30 mouse cellular contexts compared by ENCODE assay signal in genomic region chr7:44557629-44558028, GRCm38 (mm10). TPM values are rescaled to one million over a fixed set of nuclear protein-coding genes. Genes with fewer than 3 reads are reported as not detected.
DNase-seq lines count a peak whose midpoint lies in the region; ATAC-seq and TF ChIP-seq lines count a peak whose summit lies in the region.
"Had no signal": no experiment of that assay in that cellular context is flagged by ENCODE, and none has a peak within 500 bp of the region (broad histone marks: within the 10 kb centered on the region; RNA-seq: fewer than 3 reads in every experiment).

No protein-coding gene starts in this region.

- H3K9me3 ChIP-seq in heart, embryonic 13.5 days, result no peaks in the 10 kb centered on the region
- H3K9me3 ChIP-seq in CH12.LX (replicated peaks; ENCODE audit: low read length), result no peaks in the 10 kb centered on the region
- H3K9me3 ChIP-seq in E14TG2a.4 (ENCODE audit: low read length), result no peaks in the 10 kb centered on the region
- H3K9me3 ChIP-seq: embryonic facial prominence, embryonic 12.5 days; embryonic facial prominence, embryonic 15.5 days; G1E; heart, embryonic 10.5 days; hindbrain, embryonic 10.5 days; hindbrain, embryonic 13.5 days had no signal

- no peak for ATAC-seq in heart, embryonic 13.5 days (ENCODE audit: extremely low read depth, insufficient number of reproducible peaks, low FRiP score, low TSS enrichment)
- no peak for ATAC-seq in monocyte, adult 5-6 weeks (replicated peaks; ENCODE audit: insufficient number of reproducible peaks, low FRiP score, low TSS enrichment, poor library complexity, severe bottlenecking)
- ATAC-seq: CD4-positive, CD25-positive, alpha-beta regulatory T cell, adult 4 months; forebrain, embryonic 14.5 days; forebrain, postnatal 0 days; hindbrain, embryonic 16.5 days; Patski had no signal

- no peak for TF ChIP-seq RAD21 in CH12.LX (IDR thresholded peaks at IDR 0.05; ENCODE audit: low read depth, low read length)

- no peak for TF ChIP-seq POLR2A in CH12.LX (IDR thresholded peaks at IDR 0.05; ENCODE audit: low read depth, low read length)

- no peak overlapping the region for H3K4me3 ChIP-seq in heart, embryonic 13.5 days
- H3K4me3 ChIP-seq in CH12.LX (replicated peaks in 1 of 3; ENCODE audit: low read depth in 2 of 3, low read length in 2 of 3, poor library complexity in 1 of 3) (no peak overlapping the region), E14TG2a.4 (replicated peaks; ENCODE audit: low read length) (0 out of 2 replicates have a peak overlapping the region, but pooled peaks have one; percentile 39)
- no peak overlapping the region for H3K4me3 ChIP-seq in gastrocnemius, adult 2 months
- H3K4me3 ChIP-seq: embryonic facial prominence, embryonic 12.5 days; embryonic facial prominence, embryonic 15.5 days; heart, adult 2 months; heart, embryonic 10.5 days; hindbrain, embryonic 10.5 days; hindbrain, embryonic 13.5 days had no signal

- H3K27me3 ChIP-seq in heart, embryonic 13.5 days (replicated peaks), result peaks cover 44% of the 10 kb centered on the region; the same call in 1 of the 2 replicates
- H3K27me3 ChIP-seq in CH12.LX (replicated peaks), result no peaks in the 10 kb centered on the region
- no peaks in the 10 kb centered on the region for H3K27me3 ChIP-seq in E14TG2a.4 (ENCODE audit: insufficient read depth, low read length)
- H3K27me3 ChIP-seq: embryonic facial prominence, embryonic 12.5 days; embryonic facial prominence, embryonic 15.5 days; Patski had no signal

- DNase-seq in heart, postnatal 4 days, result no peak
- DNase-seq in CH12.LX (ENCODE audit: extremely low read depth), result no peak
- no peak for DNase-seq in gastrocnemius, adult 2 months
- DNase-seq: adrenal gland, adult 2 months; adrenal gland, postnatal 14 days; cerebellum, adult 11 months; cerebellum, adult 2 months; cerebellum, adult 9-11 months; cerebellum, postnatal 25 days; forebrain, postnatal 0 days; gastrocnemius, postnatal 25 days; heart, adult 2 months; heart, postnatal 14 days; kidney, adult 11 months had no signal

- H3K4me1 ChIP-seq in heart, embryonic 13.5 days, result peaks cover 10% of the 10 kb centered on the region
- H3K4me1 ChIP-seq in CH12.LX (ENCODE audit: control insufficient read depth in 1 of 2, insufficient read depth in 2 of 2) (peaks cover 2 to 34% of the 10 kb centered on the region in 2 experiments; a peak in 3 of 4 replicates), E14TG2a.4 (replicated peaks; ENCODE audit: low read depth, low read length) (peaks cover 68% of the 10 kb centered on the region)

- in situ Hi-C loops in CH12.LX (cut with MboI; ENCODE audit: low pct_ligation_motif_present, low pct_unique_long_range_greater_than_20kb, low sequenced_read_pairs), result loop anchor here (5.0 kb wide), 1 partner anchor 95 kb away; no protein-coding TSS in a partner anchor

- no peaks in the 10 kb centered on the region for H3K79me2 ChIP-seq in CH12.LX (replicated peaks; ENCODE audit: control insufficient read depth, extremely low read depth, insufficient read depth, poor library complexity, severe bottlenecking)

- intact Hi-C loops in gastrocnemius, adult 2 months (cut with DNase I), result loop anchor here (10.0 kb wide), 1 partner anchor 1157 kb away; the partner anchor contains the start of genes Rpl18 and Sphk2

- H3K9ac ChIP-seq in heart, embryonic 13.5 days, result 0 out of 2 replicates have a peak overlapping the region, but pooled peaks have one; percentile 21
- no peak overlapping the region for H3K9ac ChIP-seq in CH12.LX (ENCODE audit: insufficient read depth, low read depth)
- H3K9ac ChIP-seq: embryonic facial prominence, embryonic 12.5 days; embryonic facial prominence, embryonic 15.5 days; forebrain, postnatal 0 days had no signal

- WGBS in heart, embryonic 13.5 days, result 45% methylated on average over 2 of the region's 2 CpGs

- no peak overlapping the region for H3K4me2 ChIP-seq in heart, embryonic 13.5 days
- H3K4me2 ChIP-seq in CH12.LX (ENCODE audit: insufficient read depth, low read depth, poor library complexity, severe bottlenecking), result no peak overlapping the region
- H3K4me2 ChIP-seq: embryonic facial prominence, embryonic 12.5 days; embryonic facial prominence, embryonic 15.5 days; hindbrain, embryonic 13.5 days had no signal

- H3K36me3 ChIP-seq in heart, embryonic 13.5 days, result no peaks in the 10 kb centered on the region
- H3K36me3 ChIP-seq in CH12.LX (replicated peaks in 1 of 2; ENCODE audit: control insufficient read depth in 1 of 2, insufficient read depth in 1 of 2, low read length in 1 of 2) (peaks cover 0 to under 1% of the 10 kb centered on the region in 2 experiments), E14TG2a.4 (ENCODE audit: insufficient read depth, low read length) (peaks cover 9% of the 10 kb centered on the region)
- H3K36me3 ChIP-seq: embryonic facial prominence, embryonic 12.5 days; embryonic facial prominence, embryonic 15.5 days; heart, embryonic 10.5 days; hindbrain, embryonic 10.5 days; hindbrain, embryonic 13.5 days had no signal

- peak; percentile 69 for TF ChIP-seq EP300 in CH12.LX (IDR thresholded peaks at IDR 0.05; ENCODE audit: low read length)

- dilution Hi-C loops in CH12.LX (cut with MboI; ENCODE audit: extremely low pct_ligation_motif_present, extremely low pct_unique_long_range_greater_than_20kb, low sequenced_read_pairs), result no loop called here

- no peak overlapping the region for H3K27ac ChIP-seq in heart, embryonic 13.5 days (replicated peaks)
- no peak overlapping the region for H3K27ac ChIP-seq in CH12.LX (ENCODE audit: insufficient read depth, low read depth)
- no peak overlapping the region for H3K27ac ChIP-seq in gastrocnemius, adult 2 months
- H3K27ac ChIP-seq: embryonic facial prominence, embryonic 12.5 days; embryonic facial prominence, embryonic 15.5 days; heart, adult 2 months; heart, embryonic 10.5 days; hindbrain, embryonic 10.5 days; hindbrain, embryonic 13.5 days had no signal

- TF ChIP-seq CTCF in CH12.LX (conservative IDR thresholded peaks at IDR 0.05 in 1 of 2, IDR thresholded peaks at IDR 0.05 in 1 of 2; ENCODE audit: low read depth in 2 of 2, low read length in 2 of 2), result no peak
- TF ChIP-seq CTCF in E14TG2a.4 (conservative IDR thresholded peaks at IDR 0.05; ENCODE audit: low read length), result no peak
- no peak for TF ChIP-seq CTCF in gastrocnemius, adult 2 months (IDR thresholded peaks at IDR 0.05)

TF ChIP-seq in CH12.LX, 34 proteins besides CTCF, POLR2A, EP300 and RAD21 (continues in another document):
- TF ChIP-seq RCOR1 (conservative IDR thresholded peaks at IDR 0.05; ENCODE audit: low read depth, low read length) (peak; percentile 84), ZC3H11A (IDR thresholded peaks at IDR 0.05; ENCODE audit: low read depth, low read length) (no peak), ETS1 (conservative IDR thresholded peaks at IDR 0.05; ENCODE audit: low read depth, low read length) (no peak; the same call in 1 of the 2 replicates), ZMIZ1 (IDR thresholded peaks at IDR 0.05; ENCODE audit: low read depth, low read length) (no peak), BHLHE40 (IDR thresholded peaks at IDR 0.05; ENCODE audit: low read depth, low read length) (no peak), E2F4 (IDR thresholded peaks at IDR 0.05; ENCODE audit: insufficient replicate concordance, low read depth, low read length) (no peak), POLR2AphosphoS2 (IDR thresholded peaks at IDR 0.05; ENCODE audit: low read depth, low read length) (no peak), MAFK (IDR thresholded peaks at IDR 0.05; ENCODE audit: insufficient replicate concordance, low read length) (no peak), HCFC1 (IDR thresholded peaks at IDR 0.05; ENCODE audit: low read depth, low read length) (no peak), SMC3 (IDR thresholded peaks at IDR 0.05; ENCODE audit: low read depth, low read length) (no peak), ZNF384 (IDR thresholded peaks at IDR 0.05; ENCODE audit: low read depth, low read length) (no peak), UBTF (IDR thresholded peaks at IDR 0.05; ENCODE audit: low read depth, low read length) (no peak)

RNA-seq across cellular contexts. Expression of gene Nr1h2, which starts 3.9 kb away (rescaled TPM):
- polyA plus RNA-seq in heart, embryonic 13.5 days (2015; fragmentation: Nextera tagmentation; extraction: Ambion mirVana), result 53.5 and 58.3 TPM in 2 replicates
- total RNA-seq in heart, postnatal 4 days (2021), result 10 to 100 TPM; 45.5 to 47.2 TPM
- 36.8 and 50.0 TPM in 2 replicates for total RNA-seq in CH12.LX (2012; rRNA removed)
- total RNA-seq in CH12.LX (2014; rRNA removed), result 13.9 and 14.2 TPM in 2 replicates
- polyA plus RNA-seq in CH12.LX (2012; ENCODE audit: insufficient read length, low read depth), result 40.5 and 43.8 TPM in 2 replicates
- 140 to 243 TPM (median 153 TPM) in 3 replicates for total RNA-seq in monocyte, adult 5-6 weeks (2017)
- 10 to 100 TPM; 40.6 to 42.7 TPM for total RNA-seq in gastrocnemius, adult 2 months (2021)

RNA-seq across cellular contexts. Expression of gene Pold1, which starts 9.0 kb away (rescaled TPM):
- polyA plus RNA-seq in heart, embryonic 13.5 days (2015; fragmentation: Nextera tagmentation; extraction: Ambion mirVana), result 56.1 and 58.7 TPM in 2 replicates
- 10 to 100 TPM; 42.4 to 46.5 TPM for total RNA-seq in heart, postnatal 4 days (2021)
- total RNA-seq in CH12.LX (2012; rRNA removed) (103 and 131 TPM in 2 replicates), CH12.LX (2014; rRNA removed) (44.2 and 49.3 TPM in 2 replicates)
- 61.4 and 67.6 TPM in 2 replicates for polyA plus RNA-seq in CH12.LX (2012; ENCODE audit: insufficient read length, low read depth)
- 16.1 to 42.8 TPM (median 23.8 TPM) in 3 replicates for total RNA-seq in monocyte, adult 5-6 weeks (2017)
- 1 to 10 TPM; 4.1 to 5.1 TPM for total RNA-seq in gastrocnemius, adult 2 months (2021)

RNA-seq across cellular contexts. Expression of gene Napsa, which starts 14.6 kb away (rescaled TPM):
- polyA plus RNA-seq in heart, embryonic 13.5 days (2015; fragmentation: Nextera tagmentation; extraction: Ambion mirVana), result 0.39 and 0.43 TPM in 2 replicates
- total RNA-seq in heart, postnatal 4 days (2021), result under 1 TPM; 0.50 to 0.59 TPM
- total RNA-seq in CH12.LX (2012; rRNA removed) (194 and 200 TPM in 2 replicates), CH12.LX (2014; rRNA removed) (133 and 175 TPM in 2 replicates)
- polyA plus RNA-seq in CH12.LX (2012; ENCODE audit: insufficient read length, low read depth), result 239 and 253 TPM in 2 replicates
- total RNA-seq in monocyte, adult 5-6 weeks (2017), result 162 to 248 TPM (median 207 TPM) in 3 replicates
- under 1 TPM in 1 of 2 experiments, not detected in 1; 0.20 TPM for total RNA-seq in gastrocnemius, adult 2 months (2021)
- polyA plus RNA-seq: C2C12 had no signal

RNA-seq across cellular contexts. Expression of gene Spib, which starts 25.8 kb away (rescaled TPM):
- polyA plus RNA-seq in heart, embryonic 13.5 days (2015; fragmentation: Nextera tagmentation; extraction: Ambion mirVana), result 0.05 and 0.13 TPM in 2 replicates
- total RNA-seq in heart, postnatal 4 days (2021), result under 1 TPM; 0.43 to 0.76 TPM
- total RNA-seq in CH12.LX (2012; rRNA removed), result 135 and 200 TPM in 2 replicates
- total RNA-seq in CH12.LX (2014; rRNA removed), result 162 and 194 TPM in 2 replicates
- 279 and 336 TPM in 2 replicates for polyA plus RNA-seq in CH12.LX (2012; ENCODE audit: insufficient read length, low read depth)
- total RNA-seq in monocyte, adult 5-6 weeks (2017), result 11.0 to 17.1 TPM (median 14.5 TPM) in 3 replicates
- total RNA-seq in gastrocnemius, adult 2 months (2021), result under 1 TPM in 1 of 2 experiments, not detected in 1; 0.08 TPM
- total RNA-seq: common myeloid progenitor, adult 5-6 weeks; G1E; gastrocnemius, adult 8-10 months had no signal
- polyA plus RNA-seq: embryonic facial prominence, embryonic 12.5 days; forebrain, embryonic 14.5 days; forebrain, postnatal 0 days; G1E; hindbrain, embryonic 10.5 days; hindbrain, embryonic 13.5 days; hindbrain, embryonic 16.5 days had no signal

RNA-seq across cellular contexts. Expression of gene Kcnc3, which starts 32.8 kb away (rescaled TPM):
- polyA plus RNA-seq in heart, embryonic 13.5 days (2015; fragmentation: Nextera tagmentation; extraction: Ambion mirVana), result 0.05 and 0.17 TPM in 2 replicates
- total RNA-seq in heart, postnatal 4 days (2021), result under 1 TPM; 0.38 to 0.43 TPM
- total RNA-seq in CH12.LX (2012; rRNA removed) (1.4 and 1.7 TPM in 2 replicates), CH12.LX (2014; rRNA removed) (0.18 and 0.31 TPM in 2 replicates)
- polyA plus RNA-seq in CH12.LX (2012; ENCODE audit: insufficient read length, low read depth), result 3.4 and 5.6 TPM in 2 replicates
- 0.19 to 0.43 TPM (median 0.38 TPM) in 3 replicates for total RNA-seq in monocyte, adult 5-6 weeks (2017)
- 1 to 10 TPM; 3.0 to 3.6 TPM for total RNA-seq in gastrocnemius, adult 2 months (2021)
- polyA plus RNA-seq: G1E had no signal

Comparison
In these comparisons a context has a peak if more than half of its experiments do, and no peak if none do; other contexts are left out.
1. RNA of gene Napsa, which starts 14.6 kb away (total RNA-seq): 162 to 248 TPM in monocyte, adult 5-6 weeks and 133 to 200 TPM in CH12.LX; 0.50 to 0.59 TPM in heart, postnatal 4 days and 0.20 TPM in gastrocnemius, adult 2 months; every median in the first group is over 10 times any median in the second.